Mouse (Mus musculus): ENCODE measurements around the gene Tenm4.

DNA sequence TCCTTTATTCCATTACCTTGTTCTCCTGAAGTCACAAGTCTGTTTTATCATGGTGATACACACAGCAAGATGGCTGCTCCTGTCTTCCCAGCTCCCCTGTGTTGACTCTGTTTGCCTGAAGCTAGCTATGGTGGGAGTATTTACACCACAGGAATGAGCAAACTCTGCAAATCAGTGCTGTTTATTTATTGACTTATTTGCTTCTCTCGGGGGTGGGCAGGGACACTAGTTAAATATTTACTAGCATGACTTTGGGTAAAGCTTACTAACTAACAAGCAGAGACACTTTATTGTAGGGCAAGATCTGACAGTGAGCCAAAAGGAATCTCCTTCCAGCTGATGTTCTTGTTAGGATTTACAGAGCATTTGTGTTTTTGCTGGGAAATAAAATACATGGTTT lies 160.1 kb downstream of the Tenm4 start:
- no peak for TF ChIP-seq CTCF (IDR thresholded peaks at IDR 0.05)
- TF ChIP-seq EP300 (IDR thresholded peaks at IDR 0.05), result no peak

Data from lung, postnatal 0 days (tissue).